Mouse (Mus musculus) embryonic facial prominence, embryonic 14.5 days (tissue): Measurements from ENCODE around the gene Hoxc12. TPM values are rescaled to one million over a fixed set of nuclear protein-coding genes. Genes with fewer than 3 reads are reported as not detected.
A peak's percentile ranks its signal among the peaks of the same experiment; 100 is the strongest.

Source experiments
- ATAC-seq: fragments of 200-750 bp; cut with Nextera tagmentation; 2 replicates; pipeline ENCODE4 v1.8.0; 2017; ENCODE audit warnings: low read depth, moderate number of reproducible peaks, moderate TSS enrichment
- DNase-seq: peaks from one replicate; pipeline ENCODE4 v3.0.0-alpha.2; 2015; ENCODE audit warnings: low spot score
- H3K27ac ChIP-seq: fragments of 300-500 bp; sonication (generic); replicated peaks from 2 replicates; pipeline ENCODE4 v1.5.1; 2014; ENCODE audit warnings: low read depth, mild to moderate bottlenecking, low read length, moderate library complexity
- H3K27me3 ChIP-seq: fragments of 300-500 bp; sonication (generic); replicated peaks from 2 replicates; pipeline ENCODE4 v1.6.1; 2014; ENCODE audit warnings: low read length; ENCODE audit not compliant: control insufficient read depth, insufficient read depth
- H3K36me3 ChIP-seq: fragments of 300-500 bp; sonication (generic); 2 replicates; pipeline ENCODE4 v1.6.1; 2014; ENCODE audit warnings: low read length, mixed read lengths; ENCODE audit not compliant: control insufficient read depth, insufficient read depth
- H3K4me1 ChIP-seq: fragments of 300-500 bp; sonication (generic); 2 replicates; pipeline ENCODE4 v1.6.1; 2014; ENCODE audit warnings: antibody characterized with exemption, low read length; ENCODE audit not compliant: control insufficient read depth, insufficient read depth
- H3K4me2 ChIP-seq: fragments of 300-500 bp; sonication (generic); 2 replicates; pipeline ENCODE4 v1.6.1; 2014; ENCODE audit warnings: low read depth, mild to moderate bottlenecking, low read length, moderate library complexity, mixed read lengths
- H3K4me3 ChIP-seq: fragments of 300-500 bp; sonication (generic); 2 replicates; pipeline ENCODE4 v1.5.1; 2014; ENCODE audit warnings: low read depth, mild to moderate bottlenecking, low read length
- H3K9ac ChIP-seq: fragments of 300-500 bp; sonication (generic); 2 replicates; pipeline ENCODE4 v1.6.1; 2014; ENCODE audit warnings: low read depth, mild to moderate bottlenecking, low read length, moderate library complexity, mixed read lengths
- H3K9me3 ChIP-seq: fragments of 300-500 bp; sonication (generic); 2 replicates; pipeline ENCODE4 v1.6.1; 2016; ENCODE audit warnings: low read length; ENCODE audit not compliant: control insufficient read depth
- WGBS: fragments of 180-500 bp; shearing (Covaris S2); extraction: QIAGEN DNeasy Blood & Tissue Kit; methylation state at CpG from one replicate; pipeline ENCODE4 v1.1.7; 2014; 5-methylcytosine and 5-hydroxymethylcytosine counted together
- polyA plus RNA-seq: library from polyadenylated mRNA; unstranded; fragments of >200 nt; fragmentation: Nextera tagmentation; extraction: Ambion mirVana; gene quantifications from 2 replicates; pipeline ENCODE4 v1.2.1, GENCODE M21; 2014

The Hoxc12 gene
- polyA plus RNA-seq, 1 experiment from 2014 or later = not detected

DNA sequence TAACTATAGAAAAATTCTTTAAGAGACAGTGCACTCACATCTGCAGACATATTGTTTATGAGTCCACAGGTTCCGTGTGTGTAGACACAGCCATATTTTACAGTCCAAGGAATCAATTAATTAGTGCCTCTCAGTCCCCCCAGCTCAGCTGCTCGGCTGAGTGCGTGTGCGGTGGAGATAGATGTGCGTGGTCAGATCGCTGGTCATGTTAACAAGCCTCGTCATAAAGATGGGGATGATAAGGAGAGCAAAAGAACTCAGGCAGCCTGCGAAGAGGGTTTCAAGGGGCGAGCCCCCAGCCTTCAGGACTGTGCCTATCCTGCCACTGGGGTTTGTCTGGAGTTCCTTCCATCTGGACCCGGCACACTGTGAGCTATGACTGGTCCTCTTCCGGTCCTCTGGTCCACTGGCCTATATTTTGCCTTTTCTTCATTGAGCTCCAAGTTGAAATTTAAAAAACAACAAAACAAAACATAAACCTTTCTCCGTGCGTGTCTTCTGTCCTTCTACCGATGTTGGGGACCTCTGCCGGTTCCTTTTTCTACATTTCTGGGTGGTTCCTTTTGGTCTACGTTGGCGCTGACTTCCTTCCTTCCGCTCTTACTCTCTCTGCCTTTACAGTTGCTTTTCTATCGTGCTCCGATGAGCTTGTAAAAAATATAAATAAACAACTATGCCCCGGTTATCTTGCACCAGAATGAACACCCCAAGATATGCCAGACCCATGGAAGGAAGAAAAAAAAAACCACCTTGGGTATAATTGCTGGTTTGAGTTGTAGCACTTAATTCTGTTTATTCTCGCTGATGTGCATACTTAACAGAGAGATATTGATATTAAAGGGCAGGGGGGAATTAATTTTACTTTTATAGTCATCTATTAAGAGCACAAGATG is 8.9 kb downstream of the Hoxc12 start:
- no peak overlapping the region for H3K9ac ChIP-seq
- no peaks in the 10 kb centered on the region for H3K4me1 ChIP-seq
- 11% methylated on average over 22 of the region's 22 CpGs for WGBS
- no peak overlapping the region for H3K4me3 ChIP-seq
- no peaks in the 10 kb centered on the region for H3K9me3 ChIP-seq
- ATAC-seq = no peak
- H3K4me2 ChIP-seq = no peak overlapping the region
- DNase-seq = no peak
- peaks cover 100% of the 10 kb centered on the region for H3K27me3 ChIP-seq
- no peaks in the 10 kb centered on the region for H3K36me3 ChIP-seq
- no peak overlapping the region for H3K27ac ChIP-seq

DNA sequence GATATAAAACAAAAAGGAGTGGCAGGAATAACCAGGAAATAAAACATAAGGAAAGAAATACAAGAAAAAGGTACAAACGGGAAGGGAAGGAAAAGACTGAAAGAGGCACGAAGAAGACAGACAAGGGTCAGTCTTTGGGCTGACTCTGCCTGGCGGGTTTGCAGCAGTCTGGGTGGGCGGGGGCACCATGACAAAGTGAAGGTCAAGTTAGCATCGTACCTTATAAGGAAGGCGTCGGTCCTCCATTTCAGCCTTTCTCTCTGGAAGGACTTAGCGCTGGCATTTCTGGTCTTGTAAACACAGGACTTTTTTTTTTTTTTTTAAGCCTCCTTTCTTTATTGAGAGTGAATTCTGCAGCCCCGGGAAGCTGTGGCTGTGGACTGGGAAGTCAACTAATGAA is 10.7 kb downstream of the Hoxc12 start:
- Histone ChIP-seq H3K27ac (no peak overlapping the region), H3K4me3 (no peak overlapping the region), H3K9ac (no peak overlapping the region), H3K9me3 (no peaks in the 10 kb centered on the region), H3K4me1 (no peaks in the 10 kb centered on the region), H3K4me2 (no peak overlapping the region), H3K36me3 (no peaks in the 10 kb centered on the region), H3K27me3 (peaks cover 100% of the 10 kb centered on the region)
- ATAC-seq (no peak), DNase-seq (no peak)
- WGBS = under 1% methylated on average over 9 of the region's 9 CpGs

DNA sequence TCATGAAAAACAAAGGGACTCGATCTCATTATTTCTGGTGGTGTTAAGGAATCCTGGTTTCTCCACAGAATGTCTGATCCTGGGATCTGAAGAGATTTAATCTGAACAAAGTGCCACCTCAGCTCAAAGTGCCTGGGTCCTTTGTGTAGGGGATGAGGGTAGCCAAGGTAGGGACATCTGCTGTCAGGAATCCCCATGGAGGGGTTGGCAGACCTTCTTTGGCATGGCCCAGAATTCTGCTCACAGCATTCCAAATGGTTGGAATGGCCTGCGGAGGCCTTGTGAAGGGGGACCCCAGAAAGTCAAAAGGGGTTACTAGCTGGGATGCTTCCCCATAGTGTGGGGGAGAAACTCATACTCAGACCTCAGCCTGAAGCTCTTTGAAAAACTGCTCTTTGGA is 12.3 kb downstream of the Hoxc12 start:
- H3K4me1 ChIP-seq = no peaks in the 10 kb centered on the region
- H3K9ac ChIP-seq = no peak overlapping the region
- H3K4me3 ChIP-seq = no peak overlapping the region

DNA sequence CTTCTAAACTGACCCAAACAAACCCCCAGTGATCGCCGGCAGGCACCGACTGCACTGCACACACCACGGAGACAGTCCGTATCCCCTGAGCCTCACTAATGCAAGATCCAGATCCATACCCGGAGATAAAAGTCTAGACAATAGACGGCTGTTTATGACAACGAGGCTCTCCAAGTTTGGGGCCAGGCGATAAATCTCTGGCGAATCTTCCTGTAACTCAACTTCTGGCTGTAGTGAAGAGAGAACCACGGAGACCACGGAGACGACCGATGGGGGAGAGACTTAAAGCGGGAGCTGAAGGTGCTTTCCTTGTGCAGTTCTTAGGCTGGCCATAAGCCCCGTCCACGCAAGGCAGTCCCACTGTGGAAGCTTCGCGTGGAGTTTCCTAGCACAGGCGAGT is 13.1 kb downstream of the Hoxc12 start:
- DNase-seq (no peak), ATAC-seq (no peak)
- Histone ChIP-seq H3K9ac (no peak overlapping the region), H3K4me2 (no peak overlapping the region), H3K27ac (no peak overlapping the region), H3K4me3 (no peak overlapping the region), H3K36me3 (no peaks in the 10 kb centered on the region), H3K27me3 (peaks cover 99% of the 10 kb centered on the region), H3K9me3 (no peaks in the 10 kb centered on the region), H3K4me1 (no peaks in the 10 kb centered on the region)
- WGBS = under 1% methylated on average over 20 of the region's 20 CpGs

More for the DNA sequence above, 12.3 kb downstream of the Hoxc12 start:
- no peak overlapping the region for H3K4me2 ChIP-seq
- DNase-seq (no peak), ATAC-seq (no peak)
- H3K27ac ChIP-seq = no peak overlapping the region
- peaks cover 100% of the 10 kb centered on the region for H3K27me3 ChIP-seq
- no peaks in the 10 kb centered on the region for H3K36me3 ChIP-seq
- H3K9me3 ChIP-seq = no peaks in the 10 kb centered on the region
- 21% methylated on average over 2 of the region's 2 CpGs for WGBS

DNA sequence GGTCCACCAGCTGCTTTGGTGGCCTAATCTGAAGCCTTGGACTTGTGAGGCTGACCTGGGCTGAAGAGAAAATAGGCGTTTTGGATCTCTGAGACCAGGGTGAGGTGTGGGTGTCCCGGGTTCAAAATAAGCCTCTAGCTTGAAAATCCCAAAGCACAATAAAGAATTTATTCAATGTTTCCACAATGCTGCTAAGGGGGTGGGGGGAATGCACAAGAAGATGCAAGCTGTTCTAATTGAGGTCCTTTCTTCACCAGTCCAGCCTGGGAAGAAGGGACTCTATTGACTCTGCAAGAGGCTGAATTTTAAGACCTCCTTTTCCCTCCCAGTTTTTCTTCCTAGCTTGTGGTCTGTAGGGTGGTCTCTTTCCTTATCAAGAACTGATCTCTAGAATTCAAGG is 14.3 kb downstream of the Hoxc12 start:
- no peak overlapping the region for H3K27ac ChIP-seq
- H3K27me3 ChIP-seq = peaks cover 99% of the 10 kb centered on the region
- no peak overlapping the region for H3K9ac ChIP-seq
- H3K4me3 ChIP-seq = no peak overlapping the region
- no peaks in the 10 kb centered on the region for H3K9me3 ChIP-seq
- DNase-seq = no peak
- no peak for ATAC-seq
- no peaks in the 10 kb centered on the region for H3K36me3 ChIP-seq
- H3K4me2 ChIP-seq = no peak overlapping the region
- no peaks in the 10 kb centered on the region for H3K4me1 ChIP-seq
- WGBS = 9% methylated on average over 2 of the region's 2 CpGs

DNA sequence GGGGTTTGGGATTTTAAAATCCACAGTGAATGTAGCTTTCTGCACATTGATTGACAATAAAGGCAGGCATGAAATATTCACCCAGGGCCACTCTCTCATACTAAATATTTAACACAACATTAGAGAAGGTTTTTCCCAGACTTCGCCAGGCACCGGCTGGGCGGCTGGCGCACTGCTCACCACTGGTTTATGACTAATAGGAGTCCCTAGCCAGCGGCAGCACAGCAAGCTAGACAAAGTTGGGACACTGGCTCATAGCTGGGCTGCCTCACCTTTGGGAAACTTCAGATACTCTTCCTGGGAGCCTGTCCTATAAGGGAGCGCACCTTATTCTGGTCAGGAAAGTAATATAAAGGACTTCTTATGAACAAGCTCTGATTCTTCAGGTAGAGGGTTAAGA is 17.0 kb downstream of the Hoxc12 start:
- DNase-seq (no peak), ATAC-seq (no peak)
- 4% methylated on average over 6 of the region's 6 CpGs for WGBS
- no peak overlapping the region for H3K27ac ChIP-seq
- H3K9ac ChIP-seq = no peak overlapping the region
- no peaks in the 10 kb centered on the region for H3K4me1 ChIP-seq
- H3K36me3 ChIP-seq = no peaks in the 10 kb centered on the region
- H3K27me3 ChIP-seq = peaks cover 99% of the 10 kb centered on the region
- H3K4me2 ChIP-seq = no peak overlapping the region
- H3K9me3 ChIP-seq = no peaks in the 10 kb centered on the region
- no peak overlapping the region for H3K4me3 ChIP-seq

DNA sequence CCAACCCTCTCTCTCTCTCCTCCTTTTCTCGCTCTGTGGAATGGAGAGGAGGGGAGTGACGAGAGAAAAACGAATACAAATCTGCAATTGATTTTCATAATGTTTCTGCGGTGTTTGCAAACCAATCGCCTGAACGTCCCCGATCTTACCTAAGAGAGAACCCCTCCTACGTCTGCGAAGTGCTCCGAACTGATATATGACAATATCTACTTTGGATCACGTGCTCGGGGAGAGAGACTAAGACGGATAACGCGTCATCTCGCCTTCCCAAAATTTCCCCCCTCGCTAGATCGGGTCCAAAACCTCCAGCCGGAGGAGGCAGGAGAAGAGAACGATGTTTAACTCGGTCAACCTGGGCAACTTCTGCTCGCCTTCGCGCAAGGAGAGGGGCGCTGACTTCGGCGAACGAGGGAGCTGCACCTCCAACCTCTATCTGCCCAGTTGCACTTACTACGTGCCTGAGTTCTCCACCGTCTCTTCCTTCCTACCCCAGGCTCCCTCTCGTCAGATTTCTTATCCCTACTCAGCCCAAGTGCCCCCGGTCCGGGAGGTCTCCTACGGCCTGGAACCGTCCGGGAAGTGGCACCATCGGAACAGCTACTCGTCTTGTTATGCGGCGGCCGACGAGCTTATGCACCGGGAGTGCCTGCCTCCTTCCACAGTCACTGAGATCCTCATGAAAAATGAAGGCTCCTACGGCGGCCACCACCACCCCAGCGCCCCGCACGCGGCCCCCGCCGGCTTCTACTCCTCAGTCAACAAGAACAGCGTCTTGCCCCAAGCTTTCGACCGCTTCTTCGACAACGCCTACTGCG is 17.8 kb downstream of the Hoxc12 start, which contains the start of gene Hoxc11:
Gene Hoxc11 (plus strand): TSS at position 236 of the 815 bp plus-strand sequence.
- H3K4me1 ChIP-seq = no peaks in the 10 kb centered on the region
- no peaks in the 10 kb centered on the region for H3K36me3 ChIP-seq
- ATAC-seq (no peak), DNase-seq (no peak)
- 1% methylated on average over 51 of the region's 57 CpGs for WGBS
- no peaks in the 10 kb centered on the region for H3K9me3 ChIP-seq
- H3K9ac ChIP-seq = no peak within 1 kb of the TSS
- H3K27me3 ChIP-seq = peaks cover 98% of the 10 kb centered on the region
- no peak within 1 kb of the TSS for H3K27ac ChIP-seq
- H3K4me3 ChIP-seq = 0 out of 2 replicates have a peak within 1 kb of the TSS, but pooled peaks have one; percentile 10
- H3K4me2 ChIP-seq = no peak within 1 kb of the TSS

DNA sequence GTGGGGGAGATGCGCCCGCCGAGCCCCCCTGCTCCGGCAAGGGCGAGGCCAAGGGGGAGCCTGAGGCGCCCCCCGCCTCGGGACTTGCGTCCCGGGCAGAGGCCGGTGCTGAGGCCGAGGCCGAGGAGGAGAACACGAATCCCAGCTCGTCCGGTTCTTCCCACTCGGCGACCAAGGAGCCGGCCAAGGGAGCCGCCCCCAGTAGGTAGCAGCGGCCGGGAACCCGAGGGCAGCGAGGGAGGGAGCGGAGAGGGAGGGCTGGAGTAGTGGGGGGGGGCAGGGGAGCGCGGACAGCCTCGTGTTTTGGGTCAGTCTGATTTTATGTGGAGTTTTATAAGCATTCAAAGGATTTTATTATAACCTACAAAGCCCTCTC is 18.4 kb downstream of the Hoxc12 start:
- WGBS = under 1% methylated on average over 26 of the region's 28 CpGs
- Histone ChIP-seq H3K9ac (no peak overlapping the region), H3K4me2 (no peak overlapping the region), H3K4me1 (no peaks in the 10 kb centered on the region), H3K27me3 (peaks cover 98% of the 10 kb centered on the region), H3K4me3 (0 out of 2 replicates have a peak overlapping the region, but pooled peaks have one; percentile 10), H3K36me3 (no peaks in the 10 kb centered on the region), H3K27ac (no peak overlapping the region), H3K9me3 (no peaks in the 10 kb centered on the region)
- ATAC-seq (no peak), DNase-seq (no peak)
